Mouse (Mus musculus): ENCODE data around the gene 4930578G10Rik. TPM values are rescaled to one million over a fixed set of nuclear protein-coding genes. Genes with fewer than 3 reads are reported as not detected.
"Not testable (repeated sequence)": the region's sequence is repeated elsewhere in the genome, so short reads cannot be mapped to it uniquely, and the experiment has no call there.

Gene 4930578G10Rik
- total RNA-seq (2021) = not detected in 2 replicates
- long read RNA-seq, partial matches to known transcripts = 0 of 1 reads
- long read RNA-seq, other reads (novel, unspliced or antisense) = 1 of 1 reads

DNA sequence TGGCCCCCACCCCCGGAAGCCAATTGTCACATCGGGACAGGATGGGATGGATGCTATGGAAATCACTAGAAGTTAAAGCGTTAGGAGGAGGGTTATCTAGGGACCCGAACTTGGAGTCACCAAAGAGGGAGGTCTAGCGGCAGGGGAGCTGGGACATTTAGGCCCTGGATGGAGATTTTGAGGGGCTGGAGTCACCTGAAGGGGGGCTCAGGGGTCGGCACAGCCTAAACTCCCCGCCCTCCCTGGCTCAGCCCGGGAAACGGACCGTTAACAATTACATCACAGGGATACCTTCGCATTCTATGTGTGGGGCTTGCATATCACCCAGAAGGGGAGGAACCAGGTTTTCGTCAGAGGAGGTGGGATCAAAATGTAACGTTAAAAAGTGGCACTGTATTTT lies at the start of gene 4930578G10Rik:
4930578G10Rik (plus strand) TSS at position 301 of the 400 bp plus-strand sequence.
- not testable (repeated sequence) for DNase-seq

DNA sequence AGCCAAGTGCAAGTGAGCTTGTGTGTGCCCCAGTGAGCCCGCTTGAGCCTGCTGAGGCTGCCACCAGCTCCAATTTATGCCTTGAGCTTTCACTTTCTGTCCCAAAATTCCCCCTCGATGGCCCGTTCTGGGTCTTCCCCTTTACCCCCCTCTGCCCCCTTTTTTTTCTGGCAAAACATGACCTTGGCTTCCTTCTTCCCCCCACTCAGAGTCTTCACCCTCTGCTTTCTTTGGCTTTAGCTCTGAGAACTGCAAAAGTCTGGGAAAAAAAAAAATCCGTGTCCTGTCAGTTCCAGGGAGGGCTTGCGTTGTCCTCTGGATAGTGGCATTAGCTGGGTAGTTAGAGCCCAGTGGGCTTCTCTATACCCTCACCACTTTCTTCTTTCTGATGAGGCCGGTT lies 21.1 kb downstream of the 4930578G10Rik start, which contains the start of gene Ccl19:
Ccl19 (minus strand) TSS at position 101 of the 400 bp plus-strand sequence.
- not testable (repeated sequence) for DNase-seq

DNA sequence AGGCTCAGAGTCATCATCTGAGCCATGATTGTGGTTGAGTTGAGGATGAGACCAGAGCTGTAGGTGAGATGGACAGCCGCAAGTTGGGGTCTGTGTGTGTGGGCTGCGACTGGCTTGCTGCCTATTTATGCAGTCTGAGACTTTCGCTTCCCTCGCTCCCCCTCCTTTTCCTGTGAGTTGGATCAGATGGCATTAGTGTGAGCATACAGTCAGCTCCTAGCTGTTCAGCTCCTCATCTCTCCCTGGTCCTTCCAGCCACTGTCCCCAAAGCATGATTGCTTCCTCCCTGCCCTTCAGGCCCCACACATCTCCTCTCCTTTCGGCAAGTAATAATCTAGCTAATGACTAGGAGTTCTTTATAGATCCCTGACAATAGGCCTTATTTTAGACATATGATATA lies 38.5 kb downstream of the 4930578G10Rik start, which contains the start of gene Ccl21a:
Ccl21a (minus strand) TSS at position 101 of the 400 bp plus-strand sequence.
- DNase-seq = not testable (repeated sequence)

DNA sequence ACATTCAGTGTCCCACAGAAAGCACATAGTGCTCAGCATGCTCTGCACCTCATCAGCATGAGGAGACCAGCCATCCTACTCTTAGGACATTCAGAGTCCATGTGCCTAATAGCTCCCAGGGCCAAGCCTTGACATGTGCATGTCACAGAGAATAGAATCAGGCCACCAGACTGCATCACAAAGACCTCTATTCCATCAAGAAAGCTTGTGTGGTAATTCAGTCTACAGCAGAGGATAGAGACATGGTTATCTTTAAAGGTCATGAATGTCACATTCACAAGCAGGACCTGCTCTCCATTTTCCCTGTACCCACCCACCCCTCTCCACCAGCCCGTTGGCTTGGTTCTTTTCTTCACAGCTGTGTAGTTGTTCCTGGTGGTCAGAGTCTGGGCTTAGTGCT lies 118.4 kb downstream of the 4930578G10Rik start, which contains the start of gene Fam205a1:
Fam205a1 (minus strand) TSS at position 101 of the 400 bp plus-strand sequence.
- DNase-seq = not testable (repeated sequence)

GRCm38 (mm10) chr4:42856671-42857070 lies 121.3 kb downstream of the 4930578G10Rik start, which contains the start of gene Gm12394:
Gm12394 (minus strand) TSS chr4:42856771.
- not testable (repeated sequence) for DNase-seq

- DNase-seq = not testable (repeated sequence)
These were observed 125.1 kb downstream of the 4930578G10Rik start for GRCm38 (mm10) chr4:42860483-42860882.

GRCm38 (mm10) chr4:42863487-42863886 lies 128.1 kb downstream of the 4930578G10Rik start:
- not testable (repeated sequence) for DNase-seq

DNA sequence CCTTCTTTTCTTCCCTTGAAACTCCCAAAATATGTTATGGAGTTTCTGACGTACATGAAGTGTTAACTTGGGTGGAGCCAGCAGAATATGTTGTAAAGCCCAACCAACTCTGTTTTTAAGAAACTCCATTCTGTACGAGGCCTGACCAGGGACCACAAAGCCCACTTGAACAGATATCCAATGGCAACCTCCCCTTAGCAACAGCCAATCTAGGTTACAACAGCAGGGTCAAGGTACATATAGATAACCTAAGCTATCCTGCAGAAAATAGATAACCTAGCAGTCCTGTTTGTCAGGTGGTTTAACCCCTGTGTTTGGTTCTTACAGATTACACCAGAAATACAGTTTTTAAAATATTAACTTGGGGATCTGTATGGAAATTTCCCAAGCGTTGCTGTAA lies 132.0 kb downstream of the 4930578G10Rik start:
- no peak for DNase-seq

DNA sequence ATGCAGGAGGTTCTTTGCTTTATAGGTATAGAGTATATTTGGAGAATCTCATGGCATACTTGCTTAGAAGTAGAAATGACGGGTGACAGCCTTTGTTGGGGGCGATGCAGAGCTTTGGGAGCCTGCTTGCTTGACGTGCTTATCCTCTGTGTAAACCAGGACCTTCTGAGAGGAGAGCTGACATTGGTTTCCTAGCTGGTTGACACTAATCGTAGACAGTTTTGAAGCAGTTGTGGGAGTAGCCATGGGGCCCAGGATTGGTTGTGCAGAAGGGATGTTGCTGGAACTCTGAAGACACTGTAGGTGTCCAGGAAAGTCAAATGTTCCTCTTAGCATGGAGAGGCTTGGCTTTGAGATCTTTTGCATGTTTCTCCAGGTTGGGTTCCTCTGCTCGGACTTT lies 132.8 kb downstream of the 4930578G10Rik start:
- DNase-seq = no peak

DNA sequence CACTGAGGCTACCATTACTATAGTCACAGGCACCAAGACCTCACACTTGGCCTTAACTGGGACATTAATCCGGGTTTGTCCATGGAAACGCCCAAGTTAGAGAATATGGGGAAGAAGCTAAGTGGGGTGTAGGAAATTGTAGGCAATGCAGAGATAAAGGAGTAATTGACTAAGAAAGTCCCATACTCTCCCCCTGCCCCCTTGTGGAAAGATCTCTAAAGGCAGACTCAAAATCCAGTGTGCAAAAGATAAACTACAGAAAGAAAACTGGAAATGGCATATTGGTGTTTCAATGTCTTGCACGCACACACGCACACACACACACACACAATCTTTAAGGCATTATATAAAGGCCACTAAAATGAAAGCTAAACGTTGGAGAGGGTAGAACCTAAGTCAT lies 135.4 kb downstream of the 4930578G10Rik start:
- no peak for DNase-seq

DNA sequence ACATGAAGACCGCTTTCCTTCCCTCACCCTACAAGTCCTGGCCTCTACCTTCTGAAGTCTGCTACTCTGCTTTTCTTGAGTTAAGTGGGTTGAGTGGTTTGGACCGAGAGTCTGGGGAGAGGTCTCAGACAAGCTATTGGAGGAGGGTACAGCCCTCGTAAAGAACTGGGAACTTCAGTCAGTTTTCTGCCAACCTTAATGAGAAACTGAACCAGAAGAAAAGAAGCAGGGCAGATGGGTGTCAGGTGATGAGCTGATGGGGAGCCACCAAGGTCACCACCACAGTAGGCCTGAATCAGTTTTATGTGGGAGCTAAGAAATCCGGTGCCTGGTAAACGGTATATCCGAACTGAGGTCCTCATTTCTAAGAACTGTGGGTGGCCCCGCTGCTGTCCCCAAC lies 136.8 kb downstream of the 4930578G10Rik start:
- no peak for DNase-seq

GRCm38 (mm10) chr4:42872746-42873435 lies 137.5 kb downstream of the 4930578G10Rik start:
- no peak for DNase-seq

- DNase-seq = no peak
These were observed 138.8 kb downstream of the 4930578G10Rik start, which contains the start of gene Fam205c for GRCm38 (mm10) chr4:42874134-42874533. Fam205c (minus strand) TSS chr4:42874234.

GRCm38 (mm10) chr4:42876586-42877291 lies 141.4 kb downstream of the 4930578G10Rik start:
- peak; percentile 11 for DNase-seq

DNA sequence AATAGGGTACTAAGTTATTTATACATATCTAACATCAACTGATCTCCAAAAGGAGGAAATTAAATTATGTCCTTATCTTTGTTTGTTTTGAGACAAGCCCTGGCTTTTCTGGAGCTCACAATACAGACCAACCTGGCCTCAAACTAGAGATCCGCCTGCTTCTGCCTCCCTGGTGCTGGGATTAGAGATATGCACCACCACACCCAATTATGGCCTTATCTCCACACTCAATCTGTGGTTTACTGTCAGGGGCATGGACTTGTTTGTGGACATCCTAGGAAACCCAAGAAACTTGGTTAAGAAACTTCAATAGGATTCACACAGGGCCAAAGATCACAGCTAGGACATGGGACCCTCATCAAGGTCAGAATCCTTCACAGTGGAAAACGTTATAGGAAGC lies 142.3 kb downstream of the 4930578G10Rik start:
- DNase-seq = no peak

- DNase-seq = no peak
These were observed 144.7 kb downstream of the 4930578G10Rik start for GRCm38 (mm10) chr4:42879829-42880676.

DNA sequence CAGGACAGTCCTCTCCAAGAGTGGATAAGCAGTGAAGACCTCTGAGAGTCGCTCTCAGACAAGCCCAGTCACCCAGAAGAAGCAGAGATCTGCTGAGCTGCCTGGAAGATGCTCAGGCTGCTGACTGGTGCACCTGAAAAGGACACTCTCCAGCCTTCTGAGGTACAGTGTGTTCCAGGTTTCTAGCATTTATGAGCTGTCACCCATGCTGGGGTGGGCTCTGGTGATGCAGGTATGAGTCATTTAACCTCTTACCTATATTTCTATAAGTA lies 145.3 kb downstream of the 4930578G10Rik start:
- no peak for DNase-seq

- no peak for DNase-seq
These were observed 151.6 kb downstream of the 4930578G10Rik start for GRCm38 (mm10) chr4:42886926-42887325.

- DNase-seq = no peak
These were observed 153.5 kb downstream of the 4930578G10Rik start for GRCm38 (mm10) chr4:42888806-42889205.

- DNase-seq = no peak
These were observed 155.8 kb downstream of the 4930578G10Rik start for GRCm38 (mm10) chr4:42891176-42891575.

- DNase-seq = no peak
These were observed 159.8 kb downstream of the 4930578G10Rik start for GRCm38 (mm10) chr4:42895118-42895517.

Data from adrenal gland, postnatal 25 days (tissue).